Mouse (Mus musculus) urinary bladder, postnatal 10 days (tissue): ENCODE measurements around the gene Uba7.

Source experiments
- DNase-seq: peaks from one replicate; pipeline ENCODE4 v3.0.0; 2022; ENCODE audit warnings: low spot score

The Uba7 gene

DNA sequence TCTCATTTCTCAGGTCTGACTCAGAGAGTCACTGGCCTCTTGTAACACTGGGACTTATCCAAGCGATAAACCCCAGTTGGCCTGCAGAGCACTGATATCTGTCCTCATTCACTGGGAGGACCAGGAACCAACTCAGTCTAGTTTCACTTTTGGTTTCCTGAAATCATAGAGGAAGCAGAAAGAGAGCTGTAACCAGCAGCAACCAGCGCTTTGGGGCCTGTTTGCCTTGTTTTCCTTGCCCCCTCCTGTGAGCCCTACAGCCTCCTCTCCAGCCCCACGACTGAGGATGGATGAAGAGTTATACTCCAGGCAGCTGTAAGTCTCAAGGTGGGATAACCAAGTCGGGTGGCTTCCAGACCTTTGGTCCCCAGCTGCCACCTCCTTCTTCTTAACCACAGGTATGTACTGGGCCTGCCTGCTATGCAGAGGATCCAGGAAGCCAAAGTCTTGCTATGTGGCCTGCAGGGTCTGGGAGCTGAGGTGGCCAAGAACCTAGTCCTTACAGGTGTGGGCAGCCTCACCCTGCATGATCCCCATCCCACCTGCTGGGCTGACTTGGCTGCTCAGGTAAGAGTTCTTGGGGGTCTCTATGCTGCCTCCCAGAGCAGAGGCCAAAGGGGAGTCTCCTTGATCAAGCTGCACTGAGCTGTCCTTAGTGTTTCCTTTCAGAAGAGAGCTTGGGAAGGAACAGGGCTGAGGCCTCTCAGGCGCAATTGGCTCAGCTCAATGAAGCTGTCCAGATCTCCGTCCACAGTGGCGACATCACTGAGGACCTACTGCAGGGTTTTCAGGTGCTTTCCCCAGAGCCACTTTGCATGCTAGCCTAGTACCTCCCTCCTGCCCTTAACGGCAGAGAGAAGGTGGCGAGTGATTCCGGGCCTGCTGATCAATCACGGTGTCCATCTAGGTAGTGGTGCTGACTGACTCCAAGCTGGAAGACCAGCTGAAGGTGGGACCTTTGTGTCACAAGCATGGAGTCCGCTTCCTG, at the start of gene Uba7:
Gene Uba7 (plus strand): TSS at position 107 of the 988 bp plus-strand sequence.
- DNase-seq = no peak

DNA sequence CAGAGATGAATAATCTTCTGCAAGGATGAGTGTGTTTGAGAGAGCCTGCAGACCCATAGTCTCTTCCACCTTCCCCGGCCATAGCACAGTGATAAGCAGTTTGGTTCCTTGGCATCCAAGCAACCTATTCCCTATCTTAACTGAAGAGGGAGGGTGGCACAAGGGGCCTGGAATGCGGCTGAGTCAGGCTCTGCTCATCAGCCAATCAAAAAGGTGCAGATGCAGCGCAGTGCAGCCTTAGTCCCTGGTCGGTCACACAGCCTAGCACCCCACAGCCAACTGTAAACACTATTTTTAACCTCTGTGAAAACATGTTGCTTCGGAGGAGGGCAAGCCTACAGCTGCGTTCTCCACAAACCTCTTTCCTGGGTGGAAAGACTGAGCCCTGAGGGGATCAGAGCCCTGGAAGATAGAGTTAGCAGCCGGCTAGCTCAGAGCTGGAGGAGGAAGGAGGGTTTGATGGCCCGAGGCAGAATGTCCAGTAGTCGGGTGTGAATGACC, 48.3 kb upstream of the Uba7 start:
- no peak for DNase-seq

DNA sequence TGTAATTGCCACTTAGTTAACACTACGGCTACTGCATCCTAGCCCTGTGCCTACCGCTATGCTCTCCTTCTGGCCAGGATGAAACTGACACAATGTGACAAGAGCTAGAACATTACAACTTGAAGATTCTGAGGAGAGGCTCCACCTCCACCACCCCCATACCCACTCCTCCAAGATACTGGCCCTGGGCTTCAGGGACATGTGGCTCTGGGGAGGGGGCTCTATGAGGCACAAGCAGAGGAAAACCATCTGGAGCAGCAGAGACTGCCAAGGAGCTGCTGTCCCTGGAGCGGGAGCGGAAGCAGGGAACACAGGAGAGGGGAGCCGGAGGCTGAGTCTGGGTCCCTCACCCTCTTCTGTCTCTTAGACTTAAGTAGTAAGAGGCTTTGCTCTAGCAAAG, 47.6 kb upstream of the Uba7 start:
- no peak for DNase-seq

DNA sequence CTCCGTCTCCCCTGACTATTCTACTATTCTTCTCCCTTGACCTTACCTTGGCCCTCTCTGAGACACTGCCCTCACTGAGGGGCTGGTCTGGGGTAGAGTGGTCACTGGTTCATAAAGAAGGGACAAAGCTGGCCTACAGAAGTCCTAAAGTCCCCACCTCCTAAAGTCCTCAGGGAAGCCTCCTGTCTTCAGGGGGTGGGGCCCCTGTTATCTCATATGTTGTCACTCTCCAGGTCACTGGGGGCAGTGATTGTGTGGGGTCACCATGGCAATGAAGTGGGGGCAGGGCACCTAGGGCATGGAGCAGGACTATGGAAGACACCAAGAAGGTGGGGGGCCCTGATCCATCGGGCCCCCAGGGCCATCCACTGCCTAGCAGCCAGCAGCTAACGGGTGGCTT, 47.1 kb upstream of the Uba7 start, which contains the start of gene Actl11:
Gene Actl11 (plus strand): TSS at position 301 of the 400 bp plus-strand sequence.
- DNase-seq = no peak

DNA sequence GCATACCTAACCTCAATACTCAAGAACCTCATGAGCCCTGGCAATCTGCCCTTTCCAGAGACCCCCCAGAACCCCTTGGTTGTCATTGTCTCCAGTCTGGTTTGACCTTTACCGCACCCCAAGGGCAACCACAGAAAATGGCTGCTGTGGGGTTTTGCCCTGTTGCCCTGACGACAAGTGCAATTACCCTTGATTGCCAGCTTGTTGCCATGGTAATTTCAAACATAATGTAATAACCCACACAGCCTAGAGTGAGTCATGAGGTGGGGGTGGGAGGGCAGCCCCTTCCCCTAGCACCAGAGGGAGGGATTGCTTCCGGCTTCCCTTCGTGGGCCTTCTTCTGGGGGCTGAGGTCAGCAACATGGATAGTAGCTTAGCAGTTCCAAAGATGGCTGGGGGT, 43.1 kb upstream of the Uba7 start:
- no peak for DNase-seq

DNA sequence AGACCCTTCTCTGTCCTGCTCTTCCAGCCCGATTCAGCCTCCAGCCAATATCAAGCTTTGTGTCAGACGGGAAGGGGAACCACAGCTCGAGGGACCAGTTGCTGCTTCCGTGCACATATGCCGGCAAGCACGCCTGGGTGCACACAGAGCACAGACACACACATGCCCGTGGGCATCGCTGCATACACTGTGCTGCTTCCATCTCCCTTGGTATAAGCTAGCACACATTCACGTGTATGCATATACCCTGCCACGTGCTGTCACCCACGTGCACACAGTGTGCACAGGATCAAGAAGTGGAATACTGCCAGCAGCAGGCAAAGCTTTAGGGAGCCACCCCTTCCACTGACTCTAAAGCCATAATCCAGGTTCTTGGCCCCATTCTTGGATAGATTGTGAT, 41.2 kb upstream of the Uba7 start:
- DNase-seq = no peak

DNA sequence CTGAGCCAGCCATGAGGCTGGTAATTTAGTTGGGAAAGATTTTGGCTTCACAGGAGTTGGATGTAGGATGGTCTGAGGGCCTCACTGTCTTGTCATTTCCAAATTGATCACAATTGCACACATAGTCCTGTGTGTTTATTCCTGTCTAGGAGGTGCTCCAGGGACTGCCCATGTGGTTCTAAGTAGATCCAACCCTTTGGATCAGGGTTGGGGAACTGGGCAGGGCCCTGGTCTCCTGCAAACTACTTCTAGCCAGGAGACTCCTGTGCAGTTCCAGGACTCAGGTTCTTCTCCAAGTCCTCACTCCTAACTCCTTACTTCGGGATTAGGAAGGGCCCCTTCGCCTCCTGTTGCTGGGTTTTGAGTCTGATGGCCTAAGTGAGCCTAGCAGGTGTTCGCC, 39.9 kb upstream of the Uba7 start, which contains the start of gene Camkv:
Gene Camkv (plus strand): TSS at position 301 of the 400 bp plus-strand sequence.
- no peak for DNase-seq

DNA sequence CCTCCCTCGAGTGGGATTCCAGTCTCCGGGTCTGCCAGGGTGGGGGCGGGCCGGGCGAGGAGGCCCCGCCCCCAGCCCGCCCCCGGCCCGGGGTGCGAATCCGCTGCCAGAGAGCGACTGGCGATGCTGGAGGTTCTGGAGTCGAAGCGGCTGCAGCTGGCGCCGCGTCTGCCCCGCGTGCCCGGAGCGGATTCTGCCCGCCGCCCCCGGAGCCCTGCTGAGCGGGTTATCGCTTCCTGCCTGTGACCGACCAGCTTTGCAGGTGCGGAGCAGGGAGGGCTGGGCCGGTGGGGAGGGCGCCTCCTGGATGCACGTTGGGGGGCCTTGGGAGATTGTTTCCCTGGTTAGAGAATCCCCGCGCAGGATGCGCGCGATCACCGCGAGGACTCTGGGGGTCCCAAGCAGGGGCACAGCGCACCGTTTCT, 39.5 kb upstream of the Uba7 start:
- DNase-seq = no peak

DNA sequence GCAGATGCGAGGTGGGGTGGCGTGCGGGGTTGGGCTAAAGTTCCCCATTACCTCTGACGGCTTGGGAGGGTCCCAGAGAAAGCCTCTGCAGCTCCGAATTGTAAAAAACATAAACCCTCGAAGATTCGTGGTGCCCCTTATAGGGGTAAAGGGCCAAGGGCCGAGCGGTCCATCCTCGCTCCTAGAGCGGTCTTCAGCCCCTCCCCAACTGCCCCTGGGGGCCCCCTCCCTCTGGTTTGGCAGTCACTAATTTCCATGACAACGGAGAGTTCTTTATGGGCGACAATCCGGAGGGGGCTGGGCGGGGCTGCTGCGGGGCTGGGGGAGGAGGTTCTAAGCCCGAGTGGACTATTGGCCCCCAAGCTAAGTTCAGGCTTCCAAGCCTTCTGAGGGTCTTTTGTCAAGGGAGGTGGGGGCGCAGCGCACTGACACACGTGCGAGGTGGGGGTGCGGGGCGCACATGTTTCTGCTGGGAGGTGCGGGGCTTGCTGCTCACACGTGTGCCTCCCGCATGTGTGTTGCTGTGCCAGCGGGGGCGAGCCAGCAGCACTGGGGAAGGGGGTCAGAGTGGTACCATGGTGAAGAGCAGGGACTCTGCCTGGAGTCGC, 39.0 kb upstream of the Uba7 start:
- DNase-seq = no peak

DNA sequence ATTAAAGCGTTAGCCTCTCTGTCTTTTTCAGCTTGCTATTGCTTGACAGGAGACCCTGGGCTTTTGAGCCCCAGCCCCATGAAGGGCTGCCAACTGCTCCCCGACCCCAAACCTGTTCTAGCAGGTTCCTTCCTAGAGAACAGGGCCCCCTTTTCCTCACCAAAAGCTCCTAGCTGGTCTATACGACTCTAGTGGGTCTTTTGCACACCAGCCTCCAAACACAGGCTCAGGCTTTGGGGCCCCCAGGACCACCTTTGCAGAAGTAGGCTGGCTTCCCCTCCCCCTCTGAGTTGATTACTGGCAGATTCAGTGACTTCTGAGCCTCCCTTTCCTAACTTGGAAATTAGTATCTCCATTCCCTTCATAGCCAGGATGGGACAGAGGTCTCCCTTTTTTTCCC, 38.5 kb upstream of the Uba7 start:
- no peak for DNase-seq

DNA sequence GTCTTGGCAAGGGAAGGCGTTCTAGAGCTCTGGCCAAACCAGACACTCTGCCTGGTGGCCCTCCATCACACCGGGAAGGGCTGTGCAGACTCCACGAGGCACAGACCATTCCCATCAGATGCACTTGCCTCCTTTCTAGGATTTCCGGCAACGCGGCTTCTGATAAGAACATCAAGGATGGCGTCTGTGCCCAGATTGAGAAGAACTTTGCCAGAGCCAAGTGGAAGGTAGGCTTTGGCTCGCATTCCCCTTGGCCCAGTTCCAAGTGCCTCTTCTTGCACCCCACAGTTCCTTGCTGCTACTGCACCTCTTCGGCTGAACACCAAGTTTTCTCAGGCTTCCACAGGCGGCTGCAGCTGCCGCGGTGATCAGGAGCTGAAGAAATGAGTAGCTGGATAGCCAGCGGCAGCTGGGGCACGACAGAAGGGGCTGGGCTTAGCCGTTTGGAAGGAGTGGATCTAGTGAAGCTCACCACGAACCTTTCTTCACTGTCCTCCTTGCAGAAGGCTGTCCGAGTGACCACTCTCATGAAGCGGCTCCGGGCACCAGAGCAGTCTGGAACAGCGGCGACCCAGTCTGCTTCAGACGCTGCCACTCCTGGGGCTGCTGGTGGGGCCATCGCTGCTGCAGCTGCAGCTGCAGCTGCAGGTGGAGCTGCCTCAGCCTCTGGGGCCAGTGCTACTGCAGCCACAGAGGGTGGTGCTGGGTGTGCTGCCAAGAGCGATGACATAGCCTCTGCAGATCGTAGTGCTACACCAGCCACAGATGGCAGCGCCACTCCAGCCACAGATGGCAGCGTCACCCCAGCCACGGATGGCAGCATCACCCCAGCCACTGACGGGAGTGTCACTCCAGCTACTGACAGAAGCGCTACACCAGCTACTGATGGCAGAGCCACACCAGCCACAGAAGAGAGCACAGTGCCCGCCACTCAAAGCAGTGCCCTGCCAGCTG, 27.8 kb upstream of the Uba7 start:
- DNase-seq = no peak

DNA sequence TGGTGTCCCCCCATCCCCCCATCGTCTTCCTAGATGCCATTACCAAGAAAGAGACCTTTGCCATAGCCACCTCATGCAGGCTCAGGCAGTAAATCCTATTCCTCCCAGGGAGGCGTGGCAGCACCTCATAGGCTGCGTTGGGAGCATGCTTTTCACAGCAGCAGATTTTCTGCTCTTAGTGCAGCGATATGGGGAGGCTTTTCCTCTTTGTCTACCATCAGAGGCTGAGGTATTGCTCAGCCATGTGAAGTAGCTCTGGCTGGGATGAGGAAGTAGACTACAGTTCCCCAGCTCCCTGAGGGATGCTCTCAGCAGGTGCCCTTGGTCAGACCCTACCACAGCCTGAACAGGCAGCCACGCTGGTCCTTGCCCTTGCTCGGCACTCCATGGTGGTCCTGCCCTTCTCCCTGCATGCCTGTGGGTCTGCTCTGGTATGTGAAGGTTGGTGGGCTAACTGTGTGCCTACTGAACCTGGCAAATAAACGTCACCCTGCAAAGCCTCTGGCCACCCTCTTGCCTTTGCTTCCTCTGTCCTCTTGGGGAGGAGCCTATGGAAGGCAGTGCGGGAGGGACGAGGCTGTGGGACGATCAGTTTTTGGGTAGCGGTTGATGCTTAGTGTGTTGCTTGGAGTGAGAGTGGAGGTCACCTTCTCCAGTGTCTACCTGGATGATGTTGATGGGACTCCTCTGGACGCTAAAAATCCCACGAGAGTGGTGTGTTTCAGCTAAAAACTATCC, 26.0 kb upstream of the Uba7 start:
- DNase-seq = no peak

DNA sequence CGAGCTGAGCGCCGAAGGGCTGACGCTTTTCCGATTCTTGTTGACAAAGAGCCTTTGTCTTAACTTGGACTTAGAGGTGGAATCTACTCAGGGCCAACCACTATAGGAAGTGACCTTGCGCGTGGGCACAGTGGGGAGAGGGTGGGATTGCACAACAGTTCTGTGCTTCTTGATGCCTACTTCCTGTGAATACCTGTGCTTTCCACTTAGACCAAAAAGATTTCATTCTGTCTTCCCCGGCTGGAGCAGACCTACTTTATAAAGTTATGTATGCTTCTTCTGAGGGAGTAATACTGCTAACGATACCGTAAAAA, 25.4 kb upstream of the Uba7 start, which contains the start of gene Traip:
Gene Traip (plus strand): TSS at position 215 of the 314 bp plus-strand sequence.
- no peak for DNase-seq

DNA sequence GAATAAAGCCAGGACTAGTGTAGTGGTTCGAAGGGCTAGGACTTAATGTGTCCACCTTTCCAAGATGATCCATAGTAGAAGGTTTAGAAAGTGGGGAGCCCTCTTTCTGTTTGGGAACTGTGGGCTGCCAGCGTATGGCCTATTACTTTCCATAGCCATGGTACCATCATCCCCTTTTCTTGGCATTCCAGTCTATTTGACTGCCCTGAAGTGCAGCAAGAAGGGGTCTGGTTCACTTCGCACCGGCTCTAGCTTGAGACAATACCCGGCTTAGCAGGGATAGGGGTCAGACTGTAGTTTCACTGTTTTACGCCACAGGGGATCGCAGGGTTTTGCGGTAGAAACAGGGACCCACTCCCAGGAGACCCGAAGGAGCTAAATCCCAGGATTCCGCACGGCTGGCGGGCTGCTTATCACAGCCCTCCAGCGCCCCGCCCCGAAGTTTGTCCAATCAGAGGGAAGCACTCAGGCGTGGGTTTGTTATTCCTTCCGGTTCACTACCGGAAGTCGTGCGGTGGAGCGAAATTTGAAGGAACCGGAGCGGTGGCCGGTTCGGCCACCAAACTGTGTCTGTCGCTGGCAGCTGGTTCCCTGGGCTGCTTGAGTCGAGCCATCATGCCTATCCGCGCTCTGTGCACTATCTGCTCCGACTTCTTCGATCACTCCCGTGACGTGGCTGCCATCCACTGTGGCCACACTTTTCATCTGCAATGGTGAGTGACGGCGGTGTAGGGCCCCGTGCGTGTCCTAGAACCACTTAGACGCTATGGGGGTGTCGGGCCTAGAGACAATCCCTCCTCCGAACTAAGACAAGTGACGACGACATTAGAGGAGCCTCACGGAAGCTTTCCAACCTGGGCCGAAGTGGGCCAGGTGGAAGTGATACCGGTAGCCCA, 24.6 kb upstream of the Uba7 start:
- peak; percentile 70 for DNase-seq

DNA sequence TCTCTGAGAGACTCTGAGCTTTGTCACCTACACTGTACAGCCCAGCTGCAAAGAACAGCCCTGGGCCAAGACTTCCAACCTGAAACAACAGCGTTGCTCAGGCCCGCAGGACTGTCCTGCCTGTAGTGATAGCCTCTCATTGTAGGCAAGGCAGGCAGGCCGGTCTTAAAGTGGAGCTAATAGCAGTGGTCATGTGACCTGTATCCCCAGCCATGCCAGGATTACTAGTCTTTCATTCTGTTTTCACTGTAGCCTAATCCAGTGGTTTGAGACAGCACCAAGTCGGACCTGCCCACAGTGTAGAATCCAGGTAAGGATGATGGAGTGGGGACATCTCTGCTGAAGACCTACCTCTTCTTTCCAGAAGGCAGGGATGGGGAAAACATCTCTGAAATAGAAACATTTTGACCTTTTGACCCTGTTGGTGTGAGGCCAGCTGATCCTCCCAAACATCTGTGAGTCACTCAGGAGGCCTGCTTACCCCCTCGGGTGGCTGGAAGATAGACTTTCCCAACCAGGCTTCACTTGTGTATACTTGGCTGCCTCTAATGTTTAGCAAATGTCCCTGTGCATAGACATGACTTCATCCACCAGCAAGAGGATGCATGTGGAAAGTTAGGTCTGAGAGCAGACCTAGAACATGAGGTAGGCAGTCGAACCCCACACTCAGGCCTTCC, 19.6 kb upstream of the Uba7 start:
- no peak for DNase-seq

DNA sequence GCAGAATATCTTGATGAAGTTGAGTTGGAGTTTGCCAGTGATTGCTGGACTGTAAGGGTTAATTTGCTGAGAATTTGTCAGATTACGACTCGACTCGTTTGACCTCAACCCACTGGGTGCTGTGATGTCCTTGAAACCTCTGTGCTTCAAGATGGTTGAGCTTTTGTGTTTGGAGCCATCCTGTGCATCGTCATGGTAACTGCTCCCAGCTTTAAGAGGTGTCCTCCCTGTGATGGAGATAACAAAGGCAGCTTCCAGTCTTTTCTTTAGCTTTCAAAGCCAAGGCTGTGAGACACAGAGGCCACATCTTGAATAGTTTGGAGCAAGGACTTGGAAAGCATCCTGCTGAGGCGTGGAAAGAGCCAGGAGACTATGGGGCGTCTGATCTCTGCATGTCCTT, 18.2 kb upstream of the Uba7 start:
- no peak for DNase-seq

DNA sequence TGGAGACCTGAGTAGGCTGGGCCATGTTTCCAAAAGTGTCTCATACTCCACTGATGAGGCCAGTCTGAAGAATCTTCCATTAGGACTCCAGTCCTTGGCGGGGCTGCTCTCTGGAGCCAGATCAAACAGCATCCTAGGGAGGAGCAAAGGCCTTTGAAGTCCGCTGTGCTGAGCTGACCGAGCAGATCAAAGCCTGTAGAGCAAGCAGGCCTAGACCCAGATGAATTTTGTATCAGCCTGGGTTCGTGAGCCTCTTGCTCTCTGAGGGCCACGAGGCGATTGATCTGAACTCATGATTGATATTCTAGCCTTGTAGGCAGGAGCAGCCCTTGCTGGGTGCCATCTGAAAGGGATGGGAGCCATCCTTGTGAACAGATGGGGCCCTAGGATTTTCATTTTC, 15.4 kb upstream of the Uba7 start:
- DNase-seq = no peak

DNA sequence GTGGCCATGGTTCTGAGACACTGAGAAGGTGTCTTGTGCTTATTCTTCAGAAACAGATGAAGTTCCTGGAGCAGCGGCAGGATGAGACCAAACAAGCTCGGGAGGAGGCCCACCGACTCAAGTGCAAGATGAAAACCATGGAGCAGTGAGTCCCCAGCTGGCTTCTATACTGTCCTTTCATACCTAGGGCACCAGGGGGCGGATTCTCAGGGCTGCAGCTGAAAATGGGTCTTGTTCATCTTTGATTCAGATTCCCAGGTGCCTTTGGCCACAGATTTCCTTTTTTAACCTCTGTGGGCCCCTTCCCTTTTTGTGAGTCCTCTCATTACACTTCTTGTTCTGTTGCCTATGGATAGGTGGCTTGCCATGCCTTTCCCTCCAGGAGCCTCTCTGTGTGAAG, 14.4 kb upstream of the Uba7 start:
- DNase-seq = no peak

DNA sequence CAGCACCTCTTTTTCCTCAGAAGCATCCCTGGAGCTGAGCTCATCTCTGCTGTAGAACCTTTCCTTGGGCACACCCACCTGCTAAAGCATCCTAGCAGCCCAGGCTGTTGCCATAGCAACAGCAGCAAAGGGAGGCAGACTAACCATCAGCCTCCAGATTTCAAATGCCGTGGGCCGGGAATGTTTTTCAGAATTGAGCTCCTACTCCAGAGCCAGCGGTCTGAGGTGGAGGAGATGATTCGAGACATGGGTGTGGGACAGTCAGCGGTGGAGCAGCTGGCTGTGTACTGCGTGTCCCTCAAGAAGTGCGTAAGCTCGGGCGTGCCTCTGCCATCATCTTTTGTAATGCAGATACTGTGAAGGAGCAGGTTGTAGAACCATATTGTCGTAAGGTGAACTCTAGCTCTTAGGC, 13.9 kb upstream of the Uba7 start:
- no peak for DNase-seq

DNA sequence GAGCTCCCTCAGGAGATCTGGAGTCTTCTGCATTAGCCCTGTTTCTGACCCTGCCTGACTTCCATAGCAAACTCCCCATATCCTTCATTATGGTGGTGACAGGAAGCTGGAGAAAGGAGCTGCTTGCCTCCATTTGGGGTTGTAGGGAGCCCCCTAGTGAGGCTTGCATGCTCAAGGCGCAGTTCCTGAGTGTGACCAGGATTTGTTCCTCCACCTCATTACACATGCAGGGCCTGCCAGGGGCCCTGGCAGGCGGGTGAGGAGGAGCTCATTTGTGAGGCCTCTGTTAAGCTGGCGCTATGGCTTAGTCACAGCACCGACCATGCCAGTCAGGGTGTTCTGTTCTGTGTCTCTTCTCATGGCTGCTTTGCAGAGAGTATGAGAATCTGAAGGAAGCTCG, 13.4 kb upstream of the Uba7 start:
- no peak for DNase-seq
